Mouse (Mus musculus): Measurements from ENCODE around the gene Dnah10. TPM values are rescaled to one million over a fixed set of nuclear protein-coding genes. Genes with fewer than 3 reads are reported as not detected.
A peak's percentile ranks its signal among the peaks of the same experiment; 100 is the strongest.

The Dnah10 gene
- polyA plus RNA-seq (2012; rRNA removed), result 0.15 and 0.25 TPM in 2 replicates

DNA sequence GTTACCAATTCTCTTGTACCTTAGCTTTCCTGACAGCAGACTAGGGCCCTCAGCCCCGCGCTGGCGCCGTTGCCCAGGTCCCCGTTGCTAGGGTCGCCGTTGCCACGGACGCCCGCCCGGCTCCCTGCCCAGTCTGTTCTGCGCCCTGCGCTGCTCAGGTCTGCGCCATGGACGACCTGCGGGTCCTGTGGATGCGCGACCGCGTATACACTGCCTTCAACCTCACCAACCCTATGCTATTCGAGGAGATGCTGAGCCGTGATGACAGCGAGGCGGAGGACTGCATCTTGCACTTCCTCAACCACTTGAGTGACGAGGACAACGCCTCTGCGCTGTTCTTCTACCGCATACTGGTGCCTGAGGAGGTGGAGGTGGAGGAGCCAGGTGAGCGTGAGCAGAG lies at the start of gene Dnah10:
Gene Dnah10, plus strand, starts transcription at position 89 of the 400 bp plus-strand sequence.
- H3K4me1 ChIP-seq (ENCODE audit: control insufficient read depth, insufficient read depth, low read length), result no peaks in the 10 kb centered on the region
- no peaks in the 10 kb centered on the region for H3K27me3 ChIP-seq (replicated peaks; ENCODE audit: control insufficient read depth, insufficient read depth, low read length)
- peaks cover 5% of the 10 kb centered on the region for H3K36me3 ChIP-seq (ENCODE audit: control insufficient read depth, insufficient read depth, low read length)
- H3K4me3 ChIP-seq (ENCODE audit: insufficient read depth, low read depth, low read length), result no peak within 1 kb of the TSS
- DNase-seq, result no peak
- TF ChIP-seq CTCF (conservative IDR thresholded peaks at IDR 0.05; ENCODE audit: insufficient read depth, insufficient read length, low read depth, low read length) (no peak), POLR2A (IDR thresholded peaks at IDR 0.05; ENCODE audit: low read depth, low read length) (no peak)
- H3K27ac ChIP-seq (ENCODE audit: insufficient read depth, low read depth, low read length), result no peak within 1 kb of the TSS
- 29% methylated on average over 29 of the region's 29 CpGs for WGBS

GRCm38 (mm10) chr5:124713741-124714140 lies 11.1 kb upstream of the Dnah10 start:
- Histone ChIP-seq H3K4me1 (ENCODE audit: control insufficient read depth, insufficient read depth, low read length) (no peaks in the 10 kb centered on the region), H3K4me3 (ENCODE audit: insufficient read depth, low read depth, low read length) (no peak overlapping the region), H3K27me3 (replicated peaks; ENCODE audit: control insufficient read depth, insufficient read depth, low read length) (no peaks in the 10 kb centered on the region), H3K27ac (ENCODE audit: insufficient read depth, low read depth, low read length) (no peak overlapping the region; the same call in 1 of the 2 replicates), H3K36me3 (ENCODE audit: control insufficient read depth, insufficient read depth, low read length) (peaks cover 2% of the 10 kb centered on the region)
- TF ChIP-seq POLR2A (IDR thresholded peaks at IDR 0.05; ENCODE audit: low read depth, low read length) (no peak), CTCF (conservative IDR thresholded peaks at IDR 0.05; ENCODE audit: insufficient read depth, insufficient read length, low read depth, low read length) (no peak)
- DNase-seq, result peak; percentile 43
- 60% methylated on average over 5 of the region's 5 CpGs for WGBS

- TF ChIP-seq CTCF (conservative IDR thresholded peaks at IDR 0.05; ENCODE audit: insufficient read depth, insufficient read length, low read depth, low read length) (no peak), POLR2A (IDR thresholded peaks at IDR 0.05; ENCODE audit: low read depth, low read length) (no peak)
- Histone ChIP-seq H3K4me1 (ENCODE audit: control insufficient read depth, insufficient read depth, low read length) (no peaks in the 10 kb centered on the region), H3K27ac (ENCODE audit: insufficient read depth, low read depth, low read length) (peak overlapping the region; percentile 11; the same call in 1 of the 2 replicates), H3K36me3 (ENCODE audit: control insufficient read depth, insufficient read depth, low read length) (peaks cover 2% of the 10 kb centered on the region), H3K4me3 (ENCODE audit: insufficient read depth, low read depth, low read length) (no peak overlapping the region), H3K27me3 (replicated peaks; ENCODE audit: control insufficient read depth, insufficient read depth, low read length) (no peaks in the 10 kb centered on the region)
- WGBS, result 67% methylated on average over 8 of the region's 8 CpGs
- DNase-seq, result peak; percentile 77
Measured at GRCm38 (mm10) chr5:124715135-124715534, 9.8 kb upstream of the Dnah10 start.

DNA sequence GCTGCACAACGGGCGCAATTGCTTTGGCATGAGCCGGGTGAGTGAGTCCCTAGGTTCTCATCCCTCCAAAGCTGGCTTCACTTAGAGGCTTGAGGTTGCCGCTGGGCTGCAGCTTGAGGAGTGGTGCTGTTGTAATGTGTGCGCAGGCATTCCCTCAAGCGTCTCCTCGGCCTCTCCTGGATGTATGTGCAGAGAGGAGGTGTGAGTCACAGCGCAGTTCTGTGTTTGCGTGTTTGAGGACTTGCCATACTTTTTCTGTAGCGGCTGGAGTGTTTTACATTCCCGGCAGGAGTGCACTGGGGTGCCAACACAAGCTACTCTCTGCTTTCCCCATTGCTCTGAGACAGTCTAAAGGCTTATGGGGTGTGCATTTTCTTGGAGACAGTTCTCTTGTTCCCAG lies 6.9 kb upstream of the Dnah10 start:
- H3K4me1 ChIP-seq (ENCODE audit: control insufficient read depth, insufficient read depth, low read length), result no peaks in the 10 kb centered on the region
- WGBS, result 96% methylated on average over 11 of the region's 11 CpGs
- H3K4me3 ChIP-seq (ENCODE audit: insufficient read depth, low read depth, low read length), result no peak overlapping the region
- DNase-seq, result no peak
- peaks cover 5% of the 10 kb centered on the region for H3K36me3 ChIP-seq (ENCODE audit: control insufficient read depth, insufficient read depth, low read length)
- no peak overlapping the region for H3K27ac ChIP-seq (ENCODE audit: insufficient read depth, low read depth, low read length)
- TF ChIP-seq CTCF (conservative IDR thresholded peaks at IDR 0.05; ENCODE audit: insufficient read depth, insufficient read length, low read depth, low read length) (no peak), POLR2A (IDR thresholded peaks at IDR 0.05; ENCODE audit: low read depth, low read length) (no peak)
- H3K27me3 ChIP-seq (replicated peaks; ENCODE audit: control insufficient read depth, insufficient read depth, low read length), result no peaks in the 10 kb centered on the region

DNA sequence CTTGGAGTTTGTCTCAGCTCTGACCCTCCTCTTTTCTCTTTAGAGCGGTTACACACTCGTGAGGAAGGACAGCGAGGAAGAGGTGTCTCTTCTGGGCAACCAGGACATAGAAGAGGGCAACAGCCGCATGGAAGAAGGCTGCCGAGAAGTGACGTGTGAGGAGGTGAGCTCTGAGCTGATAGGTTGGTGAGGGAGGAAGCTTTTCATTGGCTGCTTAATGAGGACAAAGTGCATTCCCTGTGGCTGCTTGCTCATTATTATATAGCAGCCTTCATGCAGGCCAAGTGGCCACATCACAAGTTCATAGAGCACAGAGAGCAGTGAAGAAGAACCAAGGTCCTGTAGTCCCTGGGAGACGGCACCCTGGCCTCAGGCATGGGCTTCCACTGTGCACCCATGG lies 6.5 kb upstream of the Dnah10 start:
- peak; percentile 79 for DNase-seq
- 63% methylated on average over 7 of the region's 7 CpGs for WGBS
- no peak overlapping the region for H3K4me3 ChIP-seq (ENCODE audit: insufficient read depth, low read depth, low read length)
- H3K27me3 ChIP-seq (replicated peaks; ENCODE audit: control insufficient read depth, insufficient read depth, low read length), result no peaks in the 10 kb centered on the region
- H3K36me3 ChIP-seq (ENCODE audit: control insufficient read depth, insufficient read depth, low read length), result peaks cover 5% of the 10 kb centered on the region
- no peaks in the 10 kb centered on the region for H3K4me1 ChIP-seq (ENCODE audit: control insufficient read depth, insufficient read depth, low read length)
- no peak overlapping the region for H3K27ac ChIP-seq (ENCODE audit: insufficient read depth, low read depth, low read length)
- TF ChIP-seq POLR2A (IDR thresholded peaks at IDR 0.05; ENCODE audit: low read depth, low read length), result no peak
- no peak for TF ChIP-seq CTCF (conservative IDR thresholded peaks at IDR 0.05; ENCODE audit: insufficient read depth, insufficient read length, low read depth, low read length)

DNA sequence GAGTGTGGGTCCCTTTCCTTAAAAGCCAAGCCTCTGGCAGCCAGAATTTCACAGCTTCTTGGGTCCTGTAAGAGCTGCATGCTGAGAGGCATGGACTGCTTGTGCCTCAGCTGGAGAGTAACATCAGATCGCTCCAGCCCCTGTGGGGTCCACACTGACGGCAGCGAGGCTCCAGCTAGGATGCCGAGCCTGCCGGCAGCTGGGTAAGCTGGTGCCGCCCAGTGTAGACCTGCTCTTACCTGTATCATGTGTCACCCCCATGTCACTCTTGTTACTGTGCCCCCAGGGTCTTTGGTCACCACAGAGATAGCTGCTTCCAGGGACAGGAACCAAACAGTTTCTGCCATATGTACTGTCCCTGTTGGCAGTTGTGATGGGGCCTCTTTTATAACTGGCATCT lies 1.8 kb upstream of the Dnah10 start:
- H3K36me3 ChIP-seq (ENCODE audit: control insufficient read depth, insufficient read depth, low read length), result peaks cover 5% of the 10 kb centered on the region
- no peak for DNase-seq
- WGBS, result 88% methylated on average over 6 of the region's 6 CpGs
- no peaks in the 10 kb centered on the region for H3K4me1 ChIP-seq (ENCODE audit: control insufficient read depth, insufficient read depth, low read length)
- TF ChIP-seq POLR2A (IDR thresholded peaks at IDR 0.05; ENCODE audit: low read depth, low read length) (no peak), CTCF (conservative IDR thresholded peaks at IDR 0.05; ENCODE audit: insufficient read depth, insufficient read length, low read depth, low read length) (no peak)
- H3K4me3 ChIP-seq (ENCODE audit: insufficient read depth, low read depth, low read length), result no peak overlapping the region
- no peaks in the 10 kb centered on the region for H3K27me3 ChIP-seq (replicated peaks; ENCODE audit: control insufficient read depth, insufficient read depth, low read length)
- H3K27ac ChIP-seq (ENCODE audit: insufficient read depth, low read depth, low read length), result no peak overlapping the region

DNA sequence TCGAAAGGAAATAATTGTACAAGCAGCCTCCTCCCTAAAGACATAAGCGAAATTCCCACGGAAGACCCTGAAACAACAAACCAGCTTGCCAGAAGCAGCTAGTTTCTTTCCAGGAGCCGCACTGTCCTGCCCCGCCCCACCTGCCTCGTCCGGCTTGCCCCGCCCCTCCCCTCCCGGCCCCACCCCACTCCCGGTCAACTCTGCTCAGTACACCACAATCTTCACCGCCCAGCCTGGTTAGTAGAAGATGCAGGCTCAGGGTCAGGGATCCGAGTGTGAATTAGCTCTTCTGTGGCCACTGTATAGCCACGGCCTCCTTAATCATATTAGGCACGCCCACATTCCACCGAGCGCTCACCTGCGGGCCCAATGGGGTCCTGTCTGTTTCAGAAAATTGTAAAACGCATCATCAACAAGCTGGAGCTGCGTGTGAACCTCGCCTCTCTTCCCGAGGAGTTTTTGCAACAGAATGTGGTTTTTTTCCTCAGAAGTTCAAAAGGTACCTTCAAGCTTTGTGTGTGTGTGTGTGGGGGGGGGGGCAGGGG lies 4.8 kb downstream of the Dnah10 start:
- H3K27me3 ChIP-seq (replicated peaks; ENCODE audit: control insufficient read depth, insufficient read depth, low read length), result no peaks in the 10 kb centered on the region
- peak; percentile 30 for DNase-seq
- H3K27ac ChIP-seq (ENCODE audit: insufficient read depth, low read depth, low read length), result no peak overlapping the region
- no peaks in the 10 kb centered on the region for H3K36me3 ChIP-seq (ENCODE audit: control insufficient read depth, insufficient read depth, low read length)
- TF ChIP-seq POLR2A (IDR thresholded peaks at IDR 0.05; ENCODE audit: low read depth, low read length), result no peak
- no peak for TF ChIP-seq CTCF (conservative IDR thresholded peaks at IDR 0.05; ENCODE audit: insufficient read depth, insufficient read length, low read depth, low read length)
- no peaks in the 10 kb centered on the region for H3K4me1 ChIP-seq (ENCODE audit: control insufficient read depth, insufficient read depth, low read length)
- WGBS, result 6% methylated on average over 21 of the region's 21 CpGs
- H3K4me3 ChIP-seq (ENCODE audit: insufficient read depth, low read depth, low read length), result peak overlapping the region; percentile 24; the same call in 1 of the 2 replicates
